Mouse (Mus musculus) kidney, embryonic 14.5 days (tissue): Measurements from ENCODE around the gene Tm7sf3. TPM values are rescaled to one million over a fixed set of nuclear protein-coding genes. Genes with fewer than 3 reads are reported as not detected.

Source experiments
- ATAC-seq: fragments of 200-750 bp; cut with Nextera tagmentation; 2 replicates; pipeline ENCODE4 v1.8.0; 2017; ENCODE audit warnings: moderate number of reproducible peaks, mild to moderate bottlenecking, moderate TSS enrichment, moderate library complexity; ENCODE audit not compliant: low FRiP score, low TSS enrichment
- H3K27ac ChIP-seq: fragments of 300-500 bp; sonication (generic); 2 replicates; pipeline ENCODE4 v1.5.1; 2014; ENCODE audit warnings: low read depth, mild to moderate bottlenecking, low read length, moderate library complexity, mixed read lengths
- H3K27me3 ChIP-seq: fragments of 300-500 bp; sonication (generic); 2 replicates; pipeline ENCODE4 v1.6.1; 2014; ENCODE audit warnings: mild to moderate bottlenecking, low read length; ENCODE audit not compliant: control insufficient read depth, insufficient read depth
- H3K36me3 ChIP-seq: fragments of 300-500 bp; sonication (generic); 2 replicates; pipeline ENCODE4 v1.6.1; 2014; ENCODE audit warnings: low read length, mixed read lengths; ENCODE audit not compliant: control insufficient read depth, insufficient read depth
- H3K4me1 ChIP-seq: fragments of 300-500 bp; sonication (generic); 2 replicates; pipeline ENCODE4 v1.6.1; 2014; ENCODE audit warnings: low read length, mixed read lengths; ENCODE audit not compliant: control insufficient read depth, insufficient read depth
- H3K4me2 ChIP-seq: fragments of 300-500 bp; sonication (generic); replicated peaks from 2 replicates; pipeline ENCODE4 v1.6.1; 2014; ENCODE audit warnings: low read depth, mild to moderate bottlenecking, low read length
- H3K4me3 ChIP-seq: fragments of 300-500 bp; sonication (generic); 2 replicates; pipeline ENCODE4 v1.5.1; 2014; ENCODE audit warnings: mild to moderate bottlenecking, low read length
- H3K9ac ChIP-seq: fragments of 300-500 bp; sonication (generic); 2 replicates; pipeline ENCODE4 v1.6.1; 2014; ENCODE audit warnings: low read depth, mild to moderate bottlenecking, low read length, moderate library complexity
- H3K9me3 ChIP-seq: fragments of 300-500 bp; sonication (generic); 2 replicates; pipeline ENCODE4 v1.6.1; 2016; ENCODE audit warnings: low read length; ENCODE audit not compliant: control insufficient read depth
- WGBS: fragments of 180-500 bp; shearing (Covaris S2); extraction: QIAGEN DNeasy Blood & Tissue Kit; methylation state at CpG from one replicate; pipeline ENCODE4 v1.1.7; 2014; 5-methylcytosine and 5-hydroxymethylcytosine counted together
- polyA plus RNA-seq: library from polyadenylated mRNA; unstranded; fragments of >200 nt; fragmentation: Nextera tagmentation; extraction: Ambion mirVana; gene quantifications from 2 replicates; pipeline ENCODE4 v1.2.1, GENCODE M21; 2014

Gene Tm7sf3
- 20.3 and 37.4 TPM in 2 replicates for polyA plus RNA-seq

DNA sequence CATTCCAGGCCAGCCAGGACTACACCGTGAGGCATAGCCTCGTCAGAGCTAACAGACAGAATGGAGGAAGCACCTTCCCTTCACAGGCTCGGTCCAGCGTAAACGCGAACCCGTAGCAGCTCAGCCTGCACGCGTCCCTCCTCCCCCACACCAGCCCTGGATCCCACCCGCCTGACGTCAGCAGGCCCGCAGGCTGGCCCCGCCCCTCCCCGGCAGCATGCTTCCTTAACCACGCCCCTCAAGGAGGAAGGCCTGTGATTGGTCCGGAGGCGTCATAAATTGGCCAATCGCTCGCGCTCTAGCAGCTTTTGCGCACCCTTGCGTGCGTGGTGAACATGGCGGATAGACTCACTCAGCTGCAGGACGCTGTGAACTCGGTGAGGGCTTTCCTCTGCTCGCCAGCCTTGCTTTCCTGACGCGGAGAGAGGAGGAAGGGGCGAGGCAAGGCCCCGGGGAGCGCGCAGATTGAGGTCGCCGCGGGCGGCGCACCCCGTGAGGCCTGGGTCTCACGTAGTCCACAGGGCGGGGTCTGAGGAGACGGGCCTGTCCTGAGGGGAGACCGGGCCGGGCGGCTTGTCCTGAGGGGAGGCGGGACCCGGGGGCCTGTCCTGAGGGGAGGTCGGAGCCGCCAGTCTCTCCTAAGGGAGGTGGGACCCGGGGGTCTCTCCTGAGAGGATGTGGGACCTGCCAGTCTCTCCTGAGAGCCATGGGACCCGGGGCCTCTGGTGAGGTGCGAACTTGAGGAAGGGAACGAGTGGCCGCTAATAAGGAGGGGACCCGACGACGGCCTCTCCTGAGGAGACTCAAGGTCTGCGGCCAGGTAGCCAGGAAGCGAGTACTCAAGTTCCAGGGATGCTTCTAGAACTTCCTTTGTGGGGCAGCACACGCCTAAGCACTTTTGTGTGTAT lies at the start of gene Tm7sf3, which contains the start of gene Med21:
Tm7sf3 (minus strand) TSS at position 549 of the 908 bp plus-strand sequence.
Med21 (plus strand) TSS at position 272 of the 908 bp plus-strand sequence.
- no peaks in the 10 kb centered on the region for H3K27me3 ChIP-seq
- no peaks in the 10 kb centered on the region for H3K9me3 ChIP-seq
- H3K4me3 ChIP-seq: peak within 1 kb of the TSS; percentile 87
- H3K4me1 ChIP-seq: peaks cover 6% of the 10 kb centered on the region; the same call in 1 of the 2 replicates
- peak within 1 kb of the TSS; percentile 93 for H3K27ac ChIP-seq
- WGBS: under 1% methylated on average over 60 of the region's 60 CpGs
- no peaks in the 10 kb centered on the region for H3K36me3 ChIP-seq
- H3K9ac ChIP-seq: peak within 1 kb of the TSS; percentile 86
- peak; percentile 97 for ATAC-seq
- peak within 1 kb of the TSS; percentile 83 for H3K4me2 ChIP-seq

DNA sequence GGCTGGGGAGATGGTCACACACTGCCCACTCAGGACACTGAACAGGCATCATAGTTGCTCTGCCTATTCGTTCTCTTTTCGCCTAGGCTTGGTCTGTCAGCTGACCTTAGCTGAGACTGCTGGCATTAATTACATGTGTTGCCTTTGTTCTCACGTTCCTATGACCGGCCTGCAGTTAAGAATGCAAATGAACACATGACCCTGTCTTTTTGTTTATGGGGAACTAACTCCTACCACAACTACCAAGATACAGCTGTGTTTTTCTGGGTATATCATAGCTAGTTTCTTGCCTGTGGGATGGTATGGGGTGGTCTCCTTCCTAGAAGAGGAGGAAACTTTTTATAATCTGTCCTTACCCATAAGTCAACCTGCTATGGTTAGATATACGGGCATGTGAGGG lies 46.2 kb upstream of the Tm7sf3 start:
- H3K4me2 ChIP-seq: no peak overlapping the region
- H3K27ac ChIP-seq: no peak overlapping the region
- H3K27me3 ChIP-seq: no peaks in the 10 kb centered on the region
- H3K9ac ChIP-seq: no peak overlapping the region
- ATAC-seq: no peak
- H3K4me1 ChIP-seq: no peaks in the 10 kb centered on the region
- H3K9me3 ChIP-seq: no peaks in the 10 kb centered on the region; the same call in 1 of the 2 replicates
- WGBS: 86% methylated on average over 5 of the region's 5 CpGs
- no peaks in the 10 kb centered on the region for H3K36me3 ChIP-seq
- H3K4me3 ChIP-seq: no peak overlapping the region

DNA sequence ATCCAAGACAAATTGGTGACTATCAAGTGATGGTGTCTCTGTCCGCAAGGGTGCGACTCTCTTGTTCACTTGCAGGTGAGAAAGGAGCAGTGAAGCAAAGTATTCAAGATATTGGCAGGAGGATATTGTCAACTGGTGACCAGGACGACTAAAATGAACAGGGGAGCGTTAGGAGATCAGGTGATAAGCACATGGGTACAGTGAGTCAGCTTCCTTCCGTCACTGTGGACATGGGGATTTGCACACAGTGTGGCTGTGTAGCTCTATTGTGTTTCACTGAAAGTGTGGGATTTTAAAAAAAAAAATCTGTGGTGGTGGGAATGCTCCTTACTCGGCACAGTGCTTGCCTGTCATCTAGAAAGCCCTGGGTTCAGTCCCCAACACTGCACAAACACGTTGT lies 45.4 kb upstream of the Tm7sf3 start:
- H3K4me1 ChIP-seq: no peaks in the 10 kb centered on the region

DNA sequence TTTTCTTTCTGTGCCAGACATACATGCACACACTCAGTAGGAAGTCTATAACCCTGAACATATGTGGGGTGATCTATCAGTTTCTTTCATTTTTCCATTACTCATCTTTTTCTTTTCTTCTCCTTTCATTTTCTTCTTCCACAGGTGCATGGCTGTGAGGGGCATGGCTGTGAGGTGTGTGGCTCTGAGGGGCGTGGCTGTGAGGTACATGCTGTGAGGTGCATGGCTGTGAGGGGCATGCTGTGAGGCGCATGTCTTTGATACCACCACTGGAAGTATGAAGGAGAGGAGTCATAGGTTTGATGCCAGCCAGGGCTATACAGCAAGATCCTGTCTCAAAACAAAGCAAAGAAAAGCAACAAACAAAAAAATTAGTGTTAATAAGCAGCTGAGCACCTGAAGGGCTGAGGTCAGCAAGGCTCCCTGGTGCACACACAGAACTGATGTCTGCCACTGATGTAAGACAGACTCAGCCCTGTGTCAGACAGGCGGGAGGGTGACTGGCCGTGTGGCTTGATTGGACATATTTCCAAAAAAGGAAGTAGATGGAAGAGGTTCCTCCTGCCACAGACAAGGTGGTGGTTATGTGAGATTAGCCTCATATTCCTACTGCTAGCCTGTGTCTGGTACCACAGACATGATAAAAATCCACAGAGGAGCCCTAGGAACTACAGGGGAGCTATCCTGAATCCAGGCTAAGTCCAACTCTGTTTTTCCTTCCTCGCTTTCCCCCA lies 44.0 kb upstream of the Tm7sf3 start:
- no peaks in the 10 kb centered on the region for H3K36me3 ChIP-seq
- H3K27me3 ChIP-seq: no peaks in the 10 kb centered on the region
- no peaks in the 10 kb centered on the region for H3K4me1 ChIP-seq
- no peak overlapping the region for H3K4me3 ChIP-seq
- WGBS: 89% methylated on average over 5 of the region's 5 CpGs
- H3K4me2 ChIP-seq: no peak overlapping the region
- H3K9me3 ChIP-seq: no peaks in the 10 kb centered on the region; the same call in 1 of the 2 replicates
- ATAC-seq: no peak
- no peak overlapping the region for H3K27ac ChIP-seq
- H3K9ac ChIP-seq: no peak overlapping the region

More for the DNA sequence above, 45.4 kb upstream of the Tm7sf3 start:
- Histone ChIP-seq H3K27me3 (no peaks in the 10 kb centered on the region), H3K4me3 (no peak overlapping the region), H3K4me2 (no peak overlapping the region), H3K9me3 (no peaks in the 10 kb centered on the region; the same call in 1 of the 2 replicates), H3K36me3 (no peaks in the 10 kb centered on the region), H3K9ac (no peak overlapping the region), H3K27ac (no peak overlapping the region)
- no peak for ATAC-seq
- WGBS: 85% methylated on average over 7 of the region's 7 CpGs

DNA sequence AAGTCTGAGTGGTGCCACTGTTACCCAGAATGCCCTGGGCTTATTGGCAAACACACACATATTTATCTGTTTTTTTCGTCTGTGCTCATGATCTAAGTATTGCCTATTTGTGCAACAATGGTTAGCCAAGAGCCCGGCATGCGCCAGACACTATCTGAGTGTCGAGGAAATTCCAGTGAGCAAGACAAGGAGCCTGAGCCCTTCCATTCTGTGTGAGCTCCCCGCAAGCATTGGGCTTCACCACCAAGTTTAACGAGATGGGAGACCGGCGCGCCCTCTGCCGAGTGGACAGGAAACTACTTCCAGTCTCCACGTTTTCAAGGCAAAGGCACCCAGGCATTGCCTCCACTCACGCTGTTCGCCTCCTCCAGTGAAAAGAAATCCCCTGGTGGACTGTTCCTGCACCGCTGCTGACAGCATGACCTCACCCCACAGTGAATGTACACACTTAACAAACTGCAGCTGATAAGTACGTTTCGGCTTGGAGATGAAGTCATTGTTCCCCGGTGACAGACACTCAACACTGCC lies 43.2 kb upstream of the Tm7sf3 start:
- Histone ChIP-seq H3K27ac (no peak overlapping the region), H3K27me3 (no peaks in the 10 kb centered on the region), H3K9me3 (no peaks in the 10 kb centered on the region; the same call in 1 of the 2 replicates), H3K9ac (no peak overlapping the region), H3K36me3 (no peaks in the 10 kb centered on the region), H3K4me2 (no peak overlapping the region), H3K4me1 (no peaks in the 10 kb centered on the region), H3K4me3 (no peak overlapping the region)
- 82% methylated on average over 17 of the region's 17 CpGs for whole genome bisulfite sequencing
- ATAC-seq: no peak

DNA sequence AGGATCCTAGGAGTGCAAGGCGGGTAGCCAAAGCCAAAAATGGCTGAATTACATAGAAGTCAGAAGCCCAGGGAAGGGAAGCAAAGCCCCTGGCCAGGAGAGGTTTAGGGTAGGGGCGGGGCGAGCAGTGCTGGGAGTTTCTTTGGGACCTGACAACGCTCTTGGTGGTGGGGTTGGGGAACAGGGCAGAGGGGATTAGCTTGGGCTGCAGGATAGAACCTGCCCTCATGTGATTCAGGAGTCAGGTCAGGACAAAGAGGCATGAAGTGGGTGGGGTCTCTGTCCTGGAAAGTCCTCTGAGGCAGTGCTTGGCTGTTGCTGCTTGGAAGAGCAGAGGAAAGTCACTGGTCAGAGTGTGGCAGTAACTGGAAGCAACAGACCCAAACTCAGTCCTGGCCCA lies 41.3 kb upstream of the Tm7sf3 start:
- Histone ChIP-seq H3K4me2 (no peak overlapping the region), H3K27me3 (no peaks in the 10 kb centered on the region), H3K4me3 (no peak overlapping the region), H3K27ac (no peak overlapping the region), H3K4me1 (no peaks in the 10 kb centered on the region), H3K36me3 (no peaks in the 10 kb centered on the region), H3K9ac (no peak overlapping the region), H3K9me3 (no peaks in the 10 kb centered on the region; the same call in 1 of the 2 replicates)
- no peak for ATAC-seq
- WGBS: 71% methylated on average over 4 of the region's 4 CpGs

DNA sequence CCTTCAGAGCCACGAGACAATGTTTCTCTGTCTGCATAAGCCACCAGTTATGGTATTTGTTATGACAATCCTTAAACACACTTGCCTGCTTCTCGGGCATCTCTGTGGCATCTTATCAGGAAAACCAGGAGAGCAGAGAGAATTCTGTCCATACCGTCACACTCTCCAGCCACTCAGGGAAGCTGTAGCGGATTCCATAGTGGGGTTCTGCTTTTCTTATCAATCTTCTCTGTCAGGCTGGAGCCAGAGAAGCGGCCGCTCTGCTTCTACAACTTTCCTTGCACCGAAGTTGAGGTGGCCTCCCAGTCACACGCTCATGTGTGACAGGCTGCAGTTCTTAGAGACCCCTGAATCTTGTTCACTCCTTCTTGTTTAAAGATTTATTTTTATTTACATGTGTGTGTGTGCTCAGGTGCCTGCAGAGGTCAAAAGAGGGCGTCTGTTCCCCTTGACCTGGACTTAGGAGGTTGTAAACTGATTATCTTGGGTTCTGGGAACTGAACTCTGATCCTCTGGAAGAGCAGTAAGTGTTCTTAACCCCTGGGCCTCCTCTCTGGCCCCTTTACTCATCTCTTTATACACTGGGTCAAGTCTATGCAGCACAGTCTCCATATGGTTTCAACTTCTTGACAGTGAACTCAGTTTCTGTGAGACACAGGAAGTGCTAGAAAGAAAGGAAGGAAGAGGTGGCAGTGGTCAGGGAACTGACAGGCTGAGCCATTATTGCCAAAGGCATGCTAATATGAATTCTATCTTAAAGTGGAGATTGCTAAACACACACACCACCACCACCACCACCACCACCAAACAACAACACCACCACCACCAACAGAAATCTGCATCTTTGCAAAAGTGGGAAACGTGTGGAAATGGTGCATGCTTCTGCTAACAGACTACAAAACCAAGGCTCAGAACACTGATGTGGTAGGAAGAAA lies 35.8 kb upstream of the Tm7sf3 start:
- Histone ChIP-seq H3K27me3 (no peaks in the 10 kb centered on the region), H3K4me3 (no peak overlapping the region), H3K36me3 (no peaks in the 10 kb centered on the region), H3K4me1 (no peaks in the 10 kb centered on the region), H3K9me3 (no peaks in the 10 kb centered on the region; the same call in 1 of the 2 replicates), H3K27ac (no peak overlapping the region), H3K4me2 (no peak overlapping the region), H3K9ac (no peak overlapping the region)
- no peak for ATAC-seq
- whole genome bisulfite sequencing: 67% methylated on average over 10 of the region's 10 CpGs

DNA sequence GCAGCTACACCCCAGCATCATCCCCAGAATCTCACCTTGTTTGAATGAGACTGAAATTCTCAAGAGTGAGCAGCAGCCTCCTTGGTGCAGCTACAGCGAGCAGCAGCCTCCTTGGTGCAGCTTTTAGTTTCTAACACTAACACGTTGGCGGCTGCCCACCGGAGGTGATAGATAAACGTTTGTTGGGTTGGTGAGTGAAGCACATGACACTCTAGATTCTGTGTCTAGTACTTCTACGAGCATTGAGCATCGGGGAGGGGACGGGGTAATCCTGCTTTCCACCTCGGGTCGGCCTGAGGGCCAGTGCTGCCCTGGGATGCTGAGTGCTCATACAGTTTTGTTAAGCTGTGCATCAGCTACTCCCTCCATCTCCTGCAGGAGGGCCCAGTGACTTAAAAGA lies 34.3 kb upstream of the Tm7sf3 start:
- H3K36me3 ChIP-seq: no peaks in the 10 kb centered on the region
- H3K27me3 ChIP-seq: no peaks in the 10 kb centered on the region
- H3K9me3 ChIP-seq: no peaks in the 10 kb centered on the region; the same call in 1 of the 2 replicates
- H3K4me3 ChIP-seq: no peak overlapping the region
- no peak overlapping the region for H3K27ac ChIP-seq
- WGBS: 73% methylated on average over 10 of the region's 10 CpGs
- no peak overlapping the region for H3K9ac ChIP-seq
- no peaks in the 10 kb centered on the region for H3K4me1 ChIP-seq
- no peak for ATAC-seq
- H3K4me2 ChIP-seq: no peak overlapping the region
